Mouse (Mus musculus) colon, adult 2 months (tissue): Measurements from ENCODE around the gene Gm6367. TPM values are rescaled to one million over a fixed set of nuclear protein-coding genes. Genes with fewer than 3 reads are reported as not detected.

Experiments used
- polyA plus RNA-seq: library from polyadenylated mRNA; depleted of rRNA; stranded (reverse); fragments of >200 nt; gene quantifications from 2 replicates; pipeline ENCODE4 v1.2.3, GENCODE M21; 2012; rRNA removed

The Gm6367 gene
- polyA plus RNA-seq: not detected in 2 replicates

DNA sequence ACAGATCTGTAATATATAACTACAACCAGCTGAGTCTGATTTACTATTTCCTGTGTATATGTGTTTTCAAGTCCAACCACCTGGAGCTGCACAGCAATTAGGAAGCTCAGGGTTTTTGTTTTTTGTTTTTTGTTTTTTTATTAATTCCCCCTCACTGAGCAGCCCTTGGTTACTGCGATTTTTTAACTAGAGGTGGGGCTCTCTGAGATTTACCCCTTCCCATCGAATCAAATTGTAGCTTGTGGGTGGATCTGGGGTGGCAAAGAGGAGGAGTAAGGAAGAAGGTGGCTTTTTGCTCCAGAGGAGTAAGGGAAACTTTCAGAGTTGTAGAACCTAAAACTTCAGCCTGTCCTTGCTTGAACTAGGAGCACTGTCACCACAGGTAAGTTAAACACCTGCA, at the start of gene Gm6367:
Gm6367 (plus strand) TSS at position 301 of the 400 bp plus-strand sequence.

Other genes starting within 250 kb of the Gm6367 start
- gene Gm3183, start 123.2 kb upstream of the Gm6367 start, polyA plus RNA-seq: not detected in 2 replicates
- gene Gm7942, start 118.3 kb downstream of the Gm6367 start, polyA plus RNA-seq: not detected in 2 replicates
- gene Gm16513, start 194.0 kb downstream of the Gm6367 start, polyA plus RNA-seq: not detected in 2 replicates